Mouse (Mus musculus): Measurements from ENCODE around the gene Ldhb. TPM values are rescaled to one million over a fixed set of nuclear protein-coding genes. Genes with fewer than 3 reads are reported as not detected.
"Not testable (repeated sequence)": the region's sequence is repeated elsewhere in the genome, so short reads cannot be mapped to it uniquely, and the experiment has no call there.

Gene Ldhb
- total RNA-seq, 2 experiments from 2014 or later: 112 to 138 TPM

GRCm38 (mm10) chr6:142521591-142522110 lies 13.9 kb upstream of the Ldhb start:
- intact Hi-C loops (cut with DNase I; ENCODE audit: low total_unique reads): loop anchor here (5.0 kb wide), 1 partner anchor 216 kb away; no protein-coding TSS in a partner anchor
- no peak for DNase-seq

- intact Hi-C loops (cut with DNase I; ENCODE audit: low total_unique reads): loop anchor here (5.0 to 10.0 kb wide), 2 partner anchors 42 to 124 kb away; no protein-coding TSS in a partner anchor
- no peak for DNase-seq
Measured at GRCm38 (mm10) chr6:142519110-142519509, 11.4 kb upstream of the Ldhb start.

GRCm38 (mm10) chr6:142515379-142515778 lies 7.6 kb upstream of the Ldhb start:
- intact Hi-C loops (cut with DNase I; ENCODE audit: low total_unique reads): loop anchor here (5.0 to 10.0 kb wide), 2 partner anchors 38 to 121 kb away; no protein-coding TSS in a partner anchor
- not testable (repeated sequence) for DNase-seq

- intact Hi-C loops (cut with DNase I; ENCODE audit: low total_unique reads): loop anchor here (5.0 to 10.0 kb wide), 2 partner anchors 38 to 120 kb away; no protein-coding TSS in a partner anchor
- no peak for DNase-seq
Measured at GRCm38 (mm10) chr6:142514912-142515311, 7.2 kb upstream of the Ldhb start.

GRCm38 (mm10) chr6:142512902-142513301 lies 5.1 kb upstream of the Ldhb start:
- intact Hi-C loops (cut with DNase I; ENCODE audit: low total_unique reads): loop anchor here (10.0 kb wide), 1 partner anchor 118 kb away; no protein-coding TSS in a partner anchor
- DNase-seq: no peak

- intact Hi-C loops (cut with DNase I; ENCODE audit: low total_unique reads): loop anchor here (10.0 kb wide), 1 partner anchor 117 kb away; no protein-coding TSS in a partner anchor
Measured at GRCm38 (mm10) chr6:142511516-142512135, 3.9 kb upstream of the Ldhb start.

GRCm38 (mm10) chr6:142508663-142509062 lies 906 bp upstream of the Ldhb start:
- intact Hi-C loops (cut with DNase I; ENCODE audit: low total_unique reads): no loop called here
- no peak for DNase-seq

More at GRCm38 (mm10) chr6:142511516-142512135, 3.9 kb upstream of the Ldhb start:
- DNase-seq: no peak

GRCm38 (mm10) chr6:142507033-142507784 lies 548 bp downstream of the Ldhb start:
- intact Hi-C loops (cut with DNase I; ENCODE audit: low total_unique reads): no loop called here
- DNase-seq: no peak

GRCm38 (mm10) chr6:142506338-142507032 lies 1.3 kb downstream of the Ldhb start:
- intact Hi-C loops (cut with DNase I; ENCODE audit: low total_unique reads): no loop called here
- DNase-seq: no peak

- intact Hi-C loops (cut with DNase I; ENCODE audit: low total_unique reads): no loop called here
- no peak for DNase-seq
Measured at GRCm38 (mm10) chr6:142503601-142504000, 4.2 kb downstream of the Ldhb start.

GRCm38 (mm10) chr6:142502519-142503125 lies 5.1 kb downstream of the Ldhb start:
- intact Hi-C loops (cut with DNase I; ENCODE audit: low total_unique reads): no loop called here
- DNase-seq: no peak

- DNase-seq; intact Hi-C loops (cut with DNase I; ENCODE audit: low total_unique reads): not testable (repeated sequence)
Measured at GRCm38 (mm10) chr6:142490114-142490513, 17.6 kb downstream of the Ldhb start.

GRCm38 (mm10) chr6:142487638-142488037 lies 20.1 kb downstream of the Ldhb start:
- intact Hi-C loops (cut with DNase I; ENCODE audit: low total_unique reads): no loop called here
- no peak for DNase-seq

GRCm38 (mm10) chr6:142485478-142486123 lies 22.2 kb downstream of the Ldhb start:
- no peak for DNase-seq
- intact Hi-C loops (cut with DNase I; ENCODE audit: low total_unique reads): no loop called here

GRCm38 (mm10) chr6:142477239-142477638 lies 30.5 kb downstream of the Ldhb start:
- intact Hi-C loops (cut with DNase I; ENCODE audit: low total_unique reads): loop anchor here (5.0 kb wide), 1 partner anchor 40 kb away; no protein-coding TSS in a partner anchor
- DNase-seq: no peak

GRCm38 (mm10) chr6:142472801-142473203 lies 35.0 kb downstream of the Ldhb start, which contains the start of gene Gys2:
Gys2 (minus strand) TSS chr6:142473109.
- DNase-seq: no peak
- intact Hi-C loops (cut with DNase I; ENCODE audit: low total_unique reads): no loop called here

- intact Hi-C loops (cut with DNase I; ENCODE audit: low total_unique reads): no loop called here
- DNase-seq: no peak
Measured at GRCm38 (mm10) chr6:142471141-142471540, 36.6 kb downstream of the Ldhb start.

- intact Hi-C loops (cut with DNase I; ENCODE audit: low total_unique reads): no loop called here
- DNase-seq: no peak
Measured at GRCm38 (mm10) chr6:142469602-142470001, 38.2 kb downstream of the Ldhb start.

- DNase-seq: no peak
- intact Hi-C loops (cut with DNase I; ENCODE audit: low total_unique reads): no loop called here
Measured at GRCm38 (mm10) chr6:142462194-142462593, 45.6 kb downstream of the Ldhb start.

All from gastrocnemius, postnatal 14 days (tissue).